Mouse (Mus musculus): Measurements from ENCODE around the gene Got2.

The Got2 gene

GRCm38 (mm10) chr8:95888285-95889136, at the start of gene Got2:
Gene Got2 (minus strand): TSS chr8:95888547.
- DNase-seq: peak; percentile 95

GRCm38 (mm10) chr8:95932841-95933240, 44.5 kb upstream of the Got2 start:
- no peak for DNase-seq

- no peak for DNase-seq
These were observed 41.5 kb upstream of the Got2 start for GRCm38 (mm10) chr8:95929821-95930220.

GRCm38 (mm10) chr8:95916106-95916505, 27.8 kb upstream of the Got2 start:
- DNase-seq: peak; percentile 5

GRCm38 (mm10) chr8:95914905-95915643, 26.7 kb upstream of the Got2 start:
- peak; percentile 73 for DNase-seq

GRCm38 (mm10) chr8:95911240-95911639, 22.9 kb upstream of the Got2 start:
- DNase-seq: no peak

- no peak for DNase-seq
These were observed 19.5 kb upstream of the Got2 start for GRCm38 (mm10) chr8:95907885-95908284.

- no peak for DNase-seq
These were observed 18.4 kb upstream of the Got2 start for GRCm38 (mm10) chr8:95906738-95907137.

- no peak for DNase-seq
These were observed 13.5 kb upstream of the Got2 start for GRCm38 (mm10) chr8:95901864-95902263.

- no peak for DNase-seq
These were observed 5.4 kb upstream of the Got2 start for GRCm38 (mm10) chr8:95893701-95894100.

- DNase-seq: peak; percentile 80
These were observed 616 bp downstream of the Got2 start for GRCm38 (mm10) chr8:95887578-95888284.

- peak; percentile 40 for DNase-seq
These were observed 1.4 kb downstream of the Got2 start for GRCm38 (mm10) chr8:95886647-95887577.

GRCm38 (mm10) chr8:95885966-95886365, 2.4 kb downstream of the Got2 start:
- no peak for DNase-seq

- DNase-seq: no peak
These were observed 3.0 kb downstream of the Got2 start for GRCm38 (mm10) chr8:95885271-95885841.

GRCm38 (mm10) chr8:95884491-95884890, 3.9 kb downstream of the Got2 start:
- DNase-seq: no peak

- no peak for DNase-seq
These were observed 6.2 kb downstream of the Got2 start for GRCm38 (mm10) chr8:95882191-95882590.

- DNase-seq: no peak
These were observed 6.8 kb downstream of the Got2 start for GRCm38 (mm10) chr8:95881576-95881975.

GRCm38 (mm10) chr8:95879823-95880222, 8.5 kb downstream of the Got2 start:
- DNase-seq: no peak

- no peak for DNase-seq
These were observed 10.0 kb downstream of the Got2 start for GRCm38 (mm10) chr8:95878176-95878962.

- DNase-seq: no peak
These were observed 13.1 kb downstream of the Got2 start for GRCm38 (mm10) chr8:95875270-95875669.

- no peak for DNase-seq
These were observed 16.7 kb downstream of the Got2 start for GRCm38 (mm10) chr8:95871690-95872089.

Data from cerebellum, adult 8-10 months (tissue).